Mouse (Mus musculus) forebrain, embryonic 14.5 days (tissue): Measurements from ENCODE around the gene Slc38a6. TPM values are rescaled to one million over a fixed set of nuclear protein-coding genes. Genes with fewer than 3 reads are reported as not detected.

ENCODE experiments used
- ATAC-seq: fragments of 200-750 bp; cut with Nextera tagmentation; 2 replicates; pipeline ENCODE4 v1.8.0; 2017; ENCODE audit warnings: mild to moderate bottlenecking, moderate library complexity
- DNase-seq: peaks from one replicate; pipeline ENCODE4 v3.0.0-alpha.2; 2015; ENCODE audit warnings: low spot score
- H3K27ac ChIP-seq: fragments of 300-500 bp; sonication (generic); 2 replicates; pipeline ENCODE4 v1.5.1; 2014; ENCODE audit warnings: low read depth, mild to moderate bottlenecking, control low read depth, low read length, moderate library complexity
- H3K27me3 ChIP-seq: fragments of 300-500 bp; sonication (generic); replicated peaks from 2 replicates; pipeline ENCODE4 v1.6.1; 2014; ENCODE audit warnings: low read length, control low read depth, mixed read lengths; ENCODE audit not compliant: control insufficient read depth, insufficient read depth
- H3K36me3 ChIP-seq: fragments of 300-500 bp; sonication (generic); 2 replicates; pipeline ENCODE4 v1.6.1; 2014; ENCODE audit warnings: low read length, control low read depth; ENCODE audit not compliant: control insufficient read depth, insufficient read depth
- H3K4me1 ChIP-seq: fragments of 300-500 bp; sonication (generic); 2 replicates; pipeline ENCODE4 v1.6.1; 2014; ENCODE audit warnings: antibody characterized with exemption, low read length, control low read depth; ENCODE audit not compliant: control insufficient read depth, insufficient read depth
- H3K4me2 ChIP-seq: fragments of 300-500 bp; sonication (generic); 2 replicates; pipeline ENCODE4 v1.6.1; 2014; ENCODE audit warnings: mild to moderate bottlenecking, control low read depth, low read length
- H3K4me3 ChIP-seq: fragments of 300-500 bp; sonication (generic); 2 replicates; pipeline ENCODE4 v1.5.1; 2014; ENCODE audit warnings: low read depth, low read length, control low read depth
- H3K9ac ChIP-seq: fragments of 300-500 bp; sonication (generic); 2 replicates; pipeline ENCODE4 v1.6.1; 2014; ENCODE audit warnings: mild to moderate bottlenecking, low read length, control low read depth, moderate library complexity
- H3K9me3 ChIP-seq: fragments of 300-500 bp; sonication (generic); replicated peaks from 2 replicates; pipeline ENCODE4 v1.6.1; 2016; ENCODE audit warnings: low read length, control low read depth, mixed read lengths; ENCODE audit not compliant: control insufficient read depth
- WGBS: fragments of 180-500 bp; shearing (Covaris S2); extraction: QIAGEN DNeasy Blood & Tissue Kit; methylation state at CpG from one replicate; pipeline ENCODE4 v1.1.7; 2014; 5-methylcytosine and 5-hydroxymethylcytosine counted together
- polyA plus RNA-seq: library from polyadenylated mRNA; unstranded; fragments of >200 nt; fragmentation: Nextera tagmentation; extraction: Ambion mirVana; gene quantifications from 2 replicates; pipeline ENCODE4 v1.2.1, GENCODE M21; 2014

The Slc38a6 gene
- polyA plus RNA-seq, 1 experiment from 2014 or later = 5.4 TPM

GRCm38 (mm10) chr12:73401520-73402130 is 115.0 kb downstream of the Slc38a6 start:
- Histone ChIP-seq H3K9ac (no peak overlapping the region), H3K27ac (no peak overlapping the region), H3K4me2 (no peak overlapping the region), H3K36me3 (no peaks in the 10 kb centered on the region), H3K4me3 (no peak overlapping the region), H3K27me3 (no peaks in the 10 kb centered on the region), H3K9me3 (no peaks in the 10 kb centered on the region), H3K4me1 (no peaks in the 10 kb centered on the region)
- DNase-seq (no peak), ATAC-seq (no peak)
- WGBS = 84% methylated on average over 3 of the region's 3 CpGs

- Histone ChIP-seq H3K27ac (no peak overlapping the region), H3K27me3 (no peaks in the 10 kb centered on the region), H3K36me3 (no peaks in the 10 kb centered on the region), H3K9ac (no peak overlapping the region), H3K9me3 (no peaks in the 10 kb centered on the region), H3K4me1 (no peaks in the 10 kb centered on the region), H3K4me3 (no peak overlapping the region), H3K4me2 (no peak overlapping the region)
- WGBS = 72% methylated on average over 5 of the region's 5 CpGs
- ATAC-seq (no peak), DNase-seq (no peak)
Measured at GRCm38 (mm10) chr12:73402137-73402712, 115.6 kb downstream of the Slc38a6 start.

GRCm38 (mm10) chr12:73402851-73403665 is 116.5 kb downstream of the Slc38a6 start:
- WGBS = 92% methylated on average over 11 of the region's 11 CpGs
- Histone ChIP-seq H3K27me3 (no peaks in the 10 kb centered on the region), H3K4me3 (no peak overlapping the region), H3K4me1 (no peaks in the 10 kb centered on the region), H3K9ac (no peak overlapping the region), H3K9me3 (no peaks in the 10 kb centered on the region), H3K27ac (no peak overlapping the region), H3K4me2 (no peak overlapping the region), H3K36me3 (no peaks in the 10 kb centered on the region)
- DNase-seq = no peak
- ATAC-seq = no peak

Other genes starting within 250 kb of the Slc38a6 start
- 0.36 and 0.52 TPM in 2 replicates for gene Six1, start 232.9 kb upstream of the Slc38a6 start, polyA plus RNA-seq
- 0.39 and 0.43 TPM in 2 replicates for gene Six4, start 173.3 kb upstream of the Slc38a6 start, polyA plus RNA-seq
- 24.5 and 26.7 TPM in 2 replicates for gene Mnat1, start 163.1 kb upstream of the Slc38a6 start, polyA plus RNA-seq
- 14.6 and 14.8 TPM in 2 replicates for gene Trmt5, start 69 bp upstream of the Slc38a6 start, polyA plus RNA-seq